Mouse (Mus musculus): ENCODE data around the gene Man2b1. TPM values are rescaled to one million over a fixed set of nuclear protein-coding genes. Genes with fewer than 3 reads are reported as not detected.
A peak's percentile ranks its signal among the peaks of the same experiment; 100 is the strongest.
"Not testable (repeated sequence)": the region's sequence is repeated elsewhere in the genome, so short reads cannot be mapped to it uniquely, and the experiment has no call there.

Gene Man2b1
- total RNA-seq, 2 experiments from 2014 or later = 36.6 to 38.2 TPM

- DNase-seq (ENCODE audit: low spot score in 2 of 2) = no peak
- intact Hi-C loops (cut with DNase I) = loop anchor here (5.0 to 10.0 kb wide), 2 partner anchors 35 to 222 kb away; partner anchors contain the start of genes Orc6, Tnpo2 and Vps35
These were observed 10.6 kb upstream of the Man2b1 start for GRCm38 (mm10) chr8:85072364-85072929.

- no peak for DNase-seq (ENCODE audit: low spot score in 2 of 2)
- intact Hi-C loops (cut with DNase I) = loop anchor here (5.0 to 10.0 kb wide), 2 partner anchors 36 to 222 kb away; partner anchors contain the start of genes Orc6, Tnpo2 and Vps35
These were observed 9.9 kb upstream of the Man2b1 start for GRCm38 (mm10) chr8:85073041-85073612.

GRCm38 (mm10) chr8:85074167-85074566, 8.9 kb upstream of the Man2b1 start:
- intact Hi-C loops (cut with DNase I) = loop anchor here (5.0 to 10.0 kb wide), 2 partner anchors 37 to 221 kb away; partner anchors contain the start of genes Orc6, Tnpo2 and Vps35
- no peak for DNase-seq (ENCODE audit: low spot score in 2 of 2)

DNA sequence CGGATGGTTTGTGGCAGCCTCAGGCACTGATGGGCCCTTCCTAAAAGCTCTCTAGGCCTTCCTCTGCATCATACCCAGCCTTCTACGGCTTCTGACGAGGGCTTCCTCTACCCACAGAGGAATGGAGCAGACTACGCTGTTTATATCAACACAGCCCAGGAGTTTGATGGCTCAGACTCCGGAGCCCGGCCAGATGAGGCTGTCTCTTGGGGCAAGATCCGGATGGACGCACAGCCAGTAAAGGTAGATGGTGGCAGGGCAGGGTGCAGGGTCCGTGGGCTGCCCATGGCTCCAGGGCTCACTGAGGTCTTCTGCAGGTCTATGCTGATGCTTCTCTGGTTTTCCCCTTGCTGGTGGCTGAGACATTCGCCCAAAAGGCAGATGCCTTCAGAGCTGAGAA, 8.5 kb upstream of the Man2b1 start:
- DNase-seq (ENCODE audit: low spot score in 2 of 2) = no peak
- intact Hi-C loops (cut with DNase I) = loop anchor here (5.0 to 10.0 kb wide), 2 partner anchors 37 to 220 kb away; partner anchors contain the start of genes Orc6, Tnpo2 and Vps35

GRCm38 (mm10) chr8:85076001-85076400, 7.1 kb upstream of the Man2b1 start:
- intact Hi-C loops (cut with DNase I) = loop anchor here (2.0 to 10.0 kb wide), 2 partner anchors 95 to 219 kb away; partner anchors contain the start of genes Orc6 and Vps35

GRCm38 (mm10) chr8:85076993-85077392, 6.1 kb upstream of the Man2b1 start:
- DNase-seq (ENCODE audit: low spot score in 2 of 2) = peak; percentile 76 to 78
- intact Hi-C loops (cut with DNase I) = loop anchor here (2.0 to 10.0 kb wide), 2 partner anchors 94 to 218 kb away; partner anchors contain the start of genes Orc6 and Vps35

More at GRCm38 (mm10) chr8:85076001-85076400, 7.1 kb upstream of the Man2b1 start:
- DNase-seq (ENCODE audit: low spot score in 2 of 2) = no peak

GRCm38 (mm10) chr8:85080214-85080531, 2.9 kb upstream of the Man2b1 start:
- DNase-seq (ENCODE audit: low spot score in 2 of 2) = no peak
- intact Hi-C loops (cut with DNase I) = loop anchor here (5.0 kb wide), 1 partner anchor 37 kb away; no protein-coding TSS in a partner anchor

- intact Hi-C loops (cut with DNase I) = loop anchor here (5.0 kb wide), 1 partner anchor 37 kb away; no protein-coding TSS in a partner anchor
- DNase-seq (ENCODE audit: low spot score in 2 of 2) = peak; percentile 50 to 60
These were observed 2.4 kb upstream of the Man2b1 start, which contains the start of gene Wdr83os for GRCm38 (mm10) chr8:85080532-85081215. Gene Wdr83os, plus strand, starts transcription at chr8:85080740.

- intact Hi-C loops (cut with DNase I) = loop anchor here (5.0 kb wide), 1 partner anchor 36 kb away; no protein-coding TSS in a partner anchor
- DNase-seq (ENCODE audit: low spot score in 2 of 2) = no peak
These were observed 1.9 kb upstream of the Man2b1 start, which contains the start of gene Wdr83 for GRCm38 (mm10) chr8:85081216-85081555. Gene Wdr83, minus strand, starts transcription at chr8:85081306.

- intact Hi-C loops (cut with DNase I) = loop anchor here (5.0 kb wide), 1 partner anchor 35 kb away; no protein-coding TSS in a partner anchor
- DNase-seq (ENCODE audit: low spot score in 2 of 2) = not testable (repeated sequence)
These were observed 901 bp upstream of the Man2b1 start for GRCm38 (mm10) chr8:85082169-85082568.

DNA sequence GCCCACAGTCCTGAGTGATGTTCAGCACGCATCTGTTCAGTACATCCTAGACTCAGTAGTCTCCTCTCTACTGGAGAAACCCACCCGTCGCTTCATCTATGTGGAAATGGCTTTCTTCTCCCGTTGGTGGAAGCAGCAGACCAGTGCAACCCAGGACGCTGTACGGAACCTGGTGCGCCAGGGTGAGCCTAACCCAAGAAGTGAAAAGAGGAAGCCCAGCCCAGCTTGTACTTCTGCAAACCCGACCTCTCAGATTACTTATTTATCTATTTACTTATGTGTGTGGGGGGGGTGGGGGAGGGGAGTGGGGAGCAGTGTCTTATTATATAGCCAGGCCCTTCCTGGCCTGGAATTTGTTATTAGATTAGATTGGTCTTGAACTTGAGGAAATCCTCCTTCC, 1.6 kb downstream of the Man2b1 start:
- intact Hi-C loops (cut with DNase I) = loop anchor here (5.0 kb wide), 1 partner anchor 33 kb away; no protein-coding TSS in a partner anchor

DNA sequence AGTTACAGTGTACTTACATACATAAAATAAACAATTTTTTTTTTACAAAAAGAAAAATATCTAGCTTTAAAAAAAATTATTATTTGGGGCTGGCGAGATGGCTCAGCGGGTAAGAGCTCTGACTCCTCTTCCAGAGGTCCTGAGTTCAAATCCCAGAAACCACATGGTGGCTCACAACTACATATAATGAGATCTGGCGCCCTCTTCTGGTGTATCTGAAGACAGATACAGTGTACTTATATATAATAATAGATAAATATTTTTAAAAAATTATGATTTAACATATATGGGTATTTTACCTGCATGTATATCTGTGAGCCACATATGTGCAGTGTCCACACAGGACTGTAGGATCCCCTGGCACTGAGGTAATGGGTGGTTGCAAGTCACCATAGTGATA, 3.2 kb downstream of the Man2b1 start:
- no peak for DNase-seq (ENCODE audit: low spot score in 2 of 2)
- intact Hi-C loops (cut with DNase I) = no loop called here

More for the DNA sequence above, 1.6 kb downstream of the Man2b1 start:
- no peak for DNase-seq (ENCODE audit: low spot score in 2 of 2)

DNA sequence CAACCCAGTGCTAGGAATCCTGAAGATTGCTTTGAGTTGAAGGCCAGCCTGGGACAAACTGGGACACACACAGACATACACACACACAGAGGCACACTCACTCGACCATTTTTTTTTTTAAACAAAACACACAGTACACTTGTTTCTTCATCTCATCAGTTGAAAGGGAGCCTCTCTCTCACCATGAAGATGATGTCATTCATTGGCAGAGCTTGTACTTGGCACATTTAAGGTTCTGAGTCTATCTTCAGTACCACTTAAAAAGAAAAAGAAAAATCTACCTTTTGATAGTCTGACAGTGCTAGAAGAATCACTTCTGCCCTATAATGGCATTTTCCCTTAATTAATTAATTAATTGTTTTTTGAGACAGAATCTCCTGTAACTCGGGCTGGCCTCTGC, 5.7 kb downstream of the Man2b1 start:
- no peak for DNase-seq (ENCODE audit: low spot score in 2 of 2)
- intact Hi-C loops (cut with DNase I) = no loop called here

- intact Hi-C loops (cut with DNase I) = no loop called here
- no peak for DNase-seq (ENCODE audit: low spot score in 2 of 2)
These were observed 7.8 kb downstream of the Man2b1 start for GRCm38 (mm10) chr8:85090856-85091255.

- peak in 1 of 2 experiments; percentile 3 for DNase-seq (ENCODE audit: low spot score in 2 of 2)
- intact Hi-C loops (cut with DNase I) = no loop called here
These were observed 8.5 kb downstream of the Man2b1 start for GRCm38 (mm10) chr8:85091526-85092090.

DNA sequence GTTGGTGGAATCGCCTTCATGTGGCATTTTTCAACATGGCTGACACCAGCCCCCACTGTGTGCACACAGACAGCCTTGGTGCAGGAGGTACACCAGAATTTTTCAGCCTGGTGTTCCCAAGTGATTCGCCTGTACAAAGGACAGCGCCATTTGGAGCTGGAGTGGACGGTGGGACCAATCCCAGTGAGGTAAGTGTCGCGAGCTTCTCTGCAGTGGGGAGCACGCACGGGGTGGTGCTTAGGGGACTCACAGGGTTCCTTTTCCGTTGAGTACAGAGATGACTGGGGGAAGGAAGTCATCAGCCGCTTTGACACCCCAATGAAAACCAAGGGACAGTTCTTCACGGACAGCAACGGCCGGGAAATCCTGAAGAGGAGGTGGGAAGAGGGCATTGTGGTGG, 12.0 kb downstream of the Man2b1 start:
- DNase-seq (ENCODE audit: low spot score in 2 of 2) = no peak

GRCm38 (mm10) chr8:85095566-85095965, 12.5 kb downstream of the Man2b1 start:
- no peak for DNase-seq (ENCODE audit: low spot score in 2 of 2)
- intact Hi-C loops (cut with DNase I) = no loop called here

More for the DNA sequence above, 12.0 kb downstream of the Man2b1 start:
- intact Hi-C loops (cut with DNase I) = no loop called here

GRCm38 (mm10) chr8:85096196-85096595, 13.1 kb downstream of the Man2b1 start:
- DNase-seq (ENCODE audit: low spot score in 2 of 2) = no peak
- intact Hi-C loops (cut with DNase I) = no loop called here

DNA sequence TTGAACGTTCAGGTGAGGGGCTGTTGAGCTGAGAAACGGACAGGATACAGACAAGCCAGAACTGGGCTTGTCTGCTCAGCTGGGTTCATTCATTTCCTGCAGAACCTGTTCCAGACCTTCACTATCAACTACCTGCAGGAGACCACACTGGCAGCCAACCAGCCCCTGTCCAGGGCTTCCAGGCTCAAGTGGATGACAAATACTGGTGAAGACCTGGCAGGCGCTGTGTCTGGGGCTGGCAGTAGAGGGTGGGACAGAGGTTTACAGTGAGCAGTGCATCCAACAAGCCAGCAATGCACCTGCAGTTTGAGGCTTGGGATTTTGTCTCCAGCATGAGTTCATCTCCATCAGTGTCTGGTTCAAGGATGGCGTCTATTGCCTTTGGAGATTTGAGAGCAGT, 13.8 kb downstream of the Man2b1 start:
- intact Hi-C loops (cut with DNase I) = no loop called here

More for the DNA sequence above, 13.8 kb downstream of the Man2b1 start:
- peak in 1 of 2 experiments; percentile 2 for DNase-seq (ENCODE audit: low spot score in 2 of 2)
